Mouse (Mus musculus) brain, embryonic 14.5 days (tissue): Measurements from ENCODE around the gene Srrm4. TPM values are rescaled to one million over a fixed set of nuclear protein-coding genes. Genes with fewer than 3 reads are reported as not detected.
A peak's percentile ranks its signal among the peaks of the same experiment; 100 is the strongest.

ENCODE experiments used
- DNase-seq: peaks from one replicate; pipeline ENCODE4 v3.0.0-alpha.2; 2011; ENCODE audit warnings: low read depth
- CTCF ChIP-seq: fragments of 200-500 bp; IDR thresholded peaks from 2 replicates; pipeline ENCODE4 v1.5.1; 2012; ENCODE audit warnings: inconsistent platforms, mild to moderate bottlenecking, moderate library complexity, borderline replicate concordance; ENCODE audit not compliant: insufficient read depth, insufficient read length; ENCODE audit errors: extremely low read depth
- POLR2A ChIP-seq: fragments of 200-500 bp; IDR thresholded peaks from 2 replicates; pipeline ENCODE4 v1.6.1; 2012; ENCODE audit warnings: mild to moderate bottlenecking, inconsistent platforms, borderline replicate concordance; ENCODE audit not compliant: poor library complexity, insufficient read depth, insufficient read length, severe bottlenecking; ENCODE audit errors: extremely low read depth
- polyA plus RNA-seq: library from polyadenylated mRNA; depleted of rRNA; stranded (reverse); fragments of >200 nt; gene quantifications from 2 replicates; pipeline ENCODE4 v1.2.3, GENCODE M21; 2012; rRNA removed

Srrm4 gene
- polyA plus RNA-seq, result 33.3 and 42.0 TPM in 2 replicates

GRCm38 (mm10) chr5:116591346-116592048 lies at the start of gene Srrm4:
Srrm4 (minus strand) TSS chr5:116591817.
- peak; percentile 75; the same call in 1 of the 2 replicates for TF ChIP-seq POLR2A
- no peak for TF ChIP-seq CTCF
- DNase-seq, result peak; percentile 99

- peak; percentile 94 for DNase-seq
- TF ChIP-seq POLR2A (no peak), CTCF (peak; percentile 92)
Measured at GRCm38 (mm10) chr5:116592801-116593430, 1.3 kb upstream of the Srrm4 start.

DNA sequence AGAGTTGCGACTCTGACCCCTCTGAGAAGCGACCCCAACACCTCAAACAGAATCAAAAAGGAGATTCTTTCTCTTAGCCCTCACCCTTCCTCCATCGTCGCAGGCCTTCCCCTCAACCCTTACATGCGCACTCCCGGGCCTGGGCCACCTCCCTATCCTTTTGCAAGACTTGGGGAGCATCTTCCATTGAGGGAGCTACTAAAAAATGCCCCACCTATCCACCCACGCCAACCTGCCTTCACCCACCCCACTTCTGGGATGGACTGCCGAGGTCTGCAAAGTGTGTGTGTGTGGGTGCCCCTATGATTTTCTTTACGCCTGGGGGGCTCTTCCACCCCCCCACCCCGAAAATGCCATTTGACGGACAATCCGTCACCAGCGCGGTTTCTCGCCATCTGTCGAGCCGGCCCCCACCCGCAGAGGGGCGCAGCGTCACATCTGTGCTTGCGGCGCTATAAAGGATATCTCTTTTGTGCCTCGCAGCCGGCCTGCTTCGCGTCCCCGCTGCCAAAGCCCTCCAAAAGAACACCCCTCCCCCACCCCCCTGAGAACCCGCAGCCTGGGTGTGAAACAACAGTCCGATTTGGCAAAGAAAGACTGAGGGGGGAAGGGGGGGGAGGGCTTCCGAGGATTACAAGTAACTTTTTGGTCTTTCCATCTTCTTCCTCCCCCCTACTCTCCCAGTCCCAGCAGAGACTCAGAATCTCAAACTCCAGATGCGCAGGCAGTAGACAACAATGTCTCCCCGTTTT lies 608 bp upstream of the Srrm4 start:
- TF ChIP-seq CTCF, result no peak
- TF ChIP-seq POLR2A, result no peak
- peak; percentile 96 for DNase-seq

- DNase-seq, result peak; percentile 59
- TF ChIP-seq CTCF, result no peak
- TF ChIP-seq POLR2A, result no peak
Measured at GRCm38 (mm10) chr5:116590698-116591097, 919 bp downstream of the Srrm4 start.

GRCm38 (mm10) chr5:116589631-116590030 lies 2.0 kb downstream of the Srrm4 start:
- no peak for TF ChIP-seq CTCF
- no peak for TF ChIP-seq POLR2A
- DNase-seq, result no peak

DNA sequence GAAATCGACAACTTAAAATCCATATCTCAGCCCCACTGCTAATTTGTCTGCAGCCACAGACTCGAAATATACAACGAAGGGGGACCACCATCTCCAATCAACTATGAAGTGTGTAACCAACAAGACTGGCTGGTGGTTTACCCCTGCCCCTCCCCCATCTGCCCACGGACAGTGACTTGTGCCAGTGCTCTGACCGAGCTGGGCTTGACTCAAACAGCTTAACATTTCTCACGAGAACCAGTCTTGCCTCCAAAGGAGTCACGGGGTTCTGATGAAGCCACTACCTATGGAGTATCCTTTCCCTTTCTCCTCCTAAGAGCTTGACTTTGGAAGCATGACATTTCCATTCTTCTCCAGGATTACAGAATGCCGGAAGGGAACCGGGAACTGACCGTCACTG lies 2.8 kb downstream of the Srrm4 start:
- DNase-seq, result no peak
- TF ChIP-seq CTCF, result no peak
- no peak for TF ChIP-seq POLR2A

- TF ChIP-seq POLR2A, result no peak
- TF ChIP-seq CTCF, result peak; percentile 3; the same call in 1 of the 2 replicates
- no peak for DNase-seq
Measured at GRCm38 (mm10) chr5:116579533-116579932, 12.1 kb downstream of the Srrm4 start.

GRCm38 (mm10) chr5:116577082-116577481 lies 14.5 kb downstream of the Srrm4 start:
- no peak for TF ChIP-seq POLR2A
- no peak for TF ChIP-seq CTCF
- DNase-seq, result no peak

GRCm38 (mm10) chr5:116573307-116573706 lies 18.3 kb downstream of the Srrm4 start:
- no peak for DNase-seq
- TF ChIP-seq POLR2A, result no peak
- TF ChIP-seq CTCF, result no peak

DNA sequence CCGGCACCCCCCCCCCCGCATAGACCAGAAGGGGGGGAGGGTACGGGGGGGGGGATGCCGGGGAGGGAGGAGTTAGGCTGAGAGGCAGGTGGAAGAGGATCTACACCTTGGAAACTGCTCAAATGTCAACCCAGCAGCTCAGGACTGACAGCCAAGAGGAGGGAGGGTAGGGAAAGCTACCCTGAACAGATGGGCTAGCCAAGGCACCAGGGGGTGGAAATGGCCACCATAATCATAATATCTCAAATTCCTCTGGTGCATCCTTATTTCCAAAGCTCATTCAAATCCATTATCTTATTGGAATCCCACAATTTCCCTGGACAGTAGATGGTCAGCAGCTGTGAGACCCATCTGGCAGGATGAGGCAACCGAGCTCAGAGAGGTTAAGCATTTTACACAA lies 19.7 kb downstream of the Srrm4 start:
- TF ChIP-seq POLR2A, result no peak
- no peak for TF ChIP-seq CTCF
- DNase-seq, result no peak

- TF ChIP-seq POLR2A (no peak), CTCF (no peak)
- peak; percentile 76 for DNase-seq
Measured at GRCm38 (mm10) chr5:116571232-116571861, 20.3 kb downstream of the Srrm4 start.
